Mouse (Mus musculus): Measurements from ENCODE around the gene Thsd7b. TPM values are rescaled to one million over a fixed set of nuclear protein-coding genes. Genes with fewer than 3 reads are reported as not detected.
"Not testable (repeated sequence)": the region's sequence is repeated elsewhere in the genome, so short reads cannot be mapped to it uniquely, and the experiment has no call there.

The Thsd7b gene
- polyA plus RNA-seq, 1 experiment from 2014 or later, result 1.9 TPM

- not testable (repeated sequence) for H3K36me3 ChIP-seq; H3K4me1 ChIP-seq; H3K27ac ChIP-seq (replicated peaks); H3K4me3 ChIP-seq; H3K27me3 ChIP-seq (ENCODE audit: low read depth, poor library complexity, severe bottlenecking); H3K9me3 ChIP-seq (replicated peaks); DNase-seq (ENCODE audit: low spot score)
- WGBS, result 92% methylated on average over 4 of the region's 4 CpGs
Observed at GRCm38 (mm10) chr1:130246930-130247329, 973.8 kb downstream of the Thsd7b start.

GRCm38 (mm10) chr1:130262046-130262445, 988.9 kb downstream of the Thsd7b start:
- no peak overlapping the region for H3K27ac ChIP-seq (replicated peaks)
- 0 out of 2 replicates have a peak, but pooled peaks cover 6% of the 10 kb centered on the region for H3K4me1 ChIP-seq
- no peaks in the 10 kb centered on the region for H3K27me3 ChIP-seq (ENCODE audit: low read depth, poor library complexity, severe bottlenecking)
- no peak for DNase-seq (ENCODE audit: low spot score)
- no peaks in the 10 kb centered on the region for H3K36me3 ChIP-seq
- WGBS, result 48% methylated on average over 6 of the region's 6 CpGs
- H3K4me3 ChIP-seq, result no peak overlapping the region
- no peaks in the 10 kb centered on the region for H3K9me3 ChIP-seq (replicated peaks)
